Mouse (Mus musculus): ENCODE results near the gene Sec14l1. TPM values are rescaled to one million over a fixed set of nuclear protein-coding genes. Genes with fewer than 3 reads are reported as not detected.

The Sec14l1 gene
- polyA plus RNA-seq, 1 experiment from 2014 or later = 63.0 TPM

DNA sequence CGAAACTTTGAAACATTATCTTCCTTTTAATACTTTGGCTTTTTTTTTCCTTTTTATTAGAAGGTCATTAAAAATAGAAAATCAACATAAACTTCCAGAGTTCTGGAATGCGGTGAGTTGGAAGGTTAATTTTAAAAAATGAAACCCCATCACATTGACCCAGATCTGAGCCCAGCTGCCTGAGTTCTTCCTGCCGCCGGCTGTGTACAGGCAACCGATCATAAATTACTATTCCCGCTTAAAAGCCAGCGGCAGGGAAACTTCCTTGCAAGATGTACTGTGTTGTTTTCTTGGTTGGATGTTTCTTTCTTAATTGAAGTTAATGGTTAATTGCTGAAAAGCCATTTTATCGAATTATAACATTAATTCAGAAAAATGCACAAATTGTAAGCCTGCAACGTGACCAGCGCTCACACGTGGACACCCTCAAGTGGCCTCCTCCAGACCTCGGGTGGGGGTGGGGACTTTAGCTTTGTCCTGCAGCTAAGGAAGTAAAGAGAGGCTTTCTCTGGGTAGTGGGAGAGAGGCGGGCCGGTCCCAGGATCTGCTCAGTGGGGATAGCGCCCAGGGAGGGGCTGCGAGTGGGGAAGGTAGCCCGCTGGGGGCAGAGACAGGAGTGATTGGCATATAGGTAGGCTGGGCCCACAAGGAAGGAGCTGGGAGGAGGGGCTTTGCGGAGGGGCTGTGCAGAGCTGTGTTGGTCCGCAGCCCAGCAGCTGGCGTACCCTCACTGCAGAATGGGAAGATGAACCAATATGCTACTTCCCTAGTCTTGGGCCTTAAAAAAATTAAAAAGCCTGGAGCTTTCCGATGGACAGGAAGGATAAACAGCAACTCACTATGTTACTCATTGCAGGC, 70.3 kb downstream of the Sec14l1 start:
- no peak overlapping the region for H3K4me3 ChIP-seq
- H3K9me3 ChIP-seq = no peaks in the 10 kb centered on the region
- WGBS = 55% methylated on average over 21 of the region's 21 CpGs
- no peak overlapping the region for H3K27ac ChIP-seq (replicated peaks)
- H3K4me2 ChIP-seq = no peak overlapping the region
- ATAC-seq (ENCODE audit: low FRiP score, low read depth) = no peak
- H3K27me3 ChIP-seq = no peaks in the 10 kb centered on the region
- H3K9ac ChIP-seq = no peak overlapping the region
- no peaks in the 10 kb centered on the region for H3K36me3 ChIP-seq
- H3K4me1 ChIP-seq (replicated peaks) = no peaks in the 10 kb centered on the region

DNA sequence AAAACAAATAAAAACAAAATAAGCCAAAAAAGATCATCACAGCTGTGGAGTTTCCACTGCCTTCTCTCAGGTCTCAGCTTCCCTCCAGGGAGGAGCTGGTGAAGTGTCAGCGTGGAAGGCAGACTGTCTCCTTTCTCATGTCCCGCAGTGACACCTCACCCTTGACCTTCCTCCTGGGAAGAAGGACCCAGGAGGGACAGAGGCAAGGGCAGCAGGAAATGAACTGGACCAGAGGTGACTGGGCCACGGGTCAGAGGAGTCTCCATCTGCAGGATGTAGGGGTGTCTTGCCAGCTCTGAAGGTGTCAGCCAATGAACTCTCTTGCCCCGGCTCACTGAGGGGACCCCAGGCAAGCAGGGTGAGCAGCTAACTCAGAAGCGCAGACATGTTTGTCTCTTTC, 76.6 kb downstream of the Sec14l1 start:
- H3K36me3 ChIP-seq = no peaks in the 10 kb centered on the region
- WGBS = 67% methylated on average over 5 of the region's 5 CpGs
- no peak overlapping the region for H3K4me2 ChIP-seq
- H3K4me3 ChIP-seq = no peak overlapping the region
- no peaks in the 10 kb centered on the region for H3K27me3 ChIP-seq
- H3K27ac ChIP-seq (replicated peaks) = no peak overlapping the region
- no peaks in the 10 kb centered on the region for H3K9me3 ChIP-seq
- no peak for ATAC-seq (ENCODE audit: low FRiP score, low read depth)
- H3K4me1 ChIP-seq (replicated peaks) = no peaks in the 10 kb centered on the region
- no peak overlapping the region for H3K9ac ChIP-seq

DNA sequence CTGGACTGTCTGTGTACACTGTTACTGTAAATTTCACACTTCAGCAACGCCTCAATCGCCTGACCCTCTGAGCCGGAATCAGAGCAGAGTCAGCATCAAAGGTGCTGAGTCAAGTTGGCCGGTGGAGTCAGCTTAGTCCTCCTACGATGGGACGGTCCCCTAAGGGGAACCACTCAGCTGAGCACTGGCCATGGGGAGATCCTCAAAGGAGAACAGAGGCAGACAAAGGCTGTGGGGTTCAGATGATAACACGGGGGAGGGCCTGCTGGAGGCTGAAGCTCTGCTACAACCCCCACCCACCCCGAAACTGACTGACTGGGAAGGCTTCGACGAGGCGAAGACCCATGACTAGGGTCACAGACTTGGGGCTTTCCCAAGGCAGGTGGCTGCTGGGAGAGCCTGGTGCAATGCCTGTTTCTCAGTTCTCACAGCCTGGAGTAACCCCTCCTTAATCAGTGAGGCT, 79.5 kb downstream of the Sec14l1 start:
- 77% methylated on average over 11 of the region's 11 CpGs for whole genome bisulfite sequencing
- Histone ChIP-seq H3K4me3 (no peak overlapping the region), H3K4me2 (no peak overlapping the region), H3K27me3 (peaks cover 15% of the 10 kb centered on the region), H3K36me3 (no peaks in the 10 kb centered on the region), H3K4me1 (replicated peaks) (peaks cover 4% of the 10 kb centered on the region), H3K9ac (no peak overlapping the region), H3K9me3 (no peaks in the 10 kb centered on the region), H3K27ac (replicated peaks) (no peak overlapping the region)
- ATAC-seq (ENCODE audit: low FRiP score, low read depth) = no peak

DNA sequence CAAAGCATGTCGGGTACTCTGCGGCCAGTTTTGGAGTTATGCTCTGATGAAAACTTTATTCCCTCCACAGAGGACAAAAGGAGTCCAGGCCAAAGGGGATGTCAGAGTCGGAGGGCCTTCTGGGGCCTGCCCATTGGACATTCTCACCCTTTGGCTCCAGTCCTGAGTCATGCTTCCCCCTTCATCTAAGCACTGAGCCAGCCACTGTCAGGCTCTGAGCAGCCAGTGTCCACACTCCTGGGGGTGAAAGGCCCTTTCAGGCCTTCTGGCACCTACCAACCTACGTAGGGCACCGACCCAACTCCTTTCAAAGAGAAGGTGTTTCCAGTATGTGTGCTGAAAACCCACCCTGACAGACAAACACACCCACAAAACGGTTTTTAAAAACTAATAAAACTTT, 80.6 kb downstream of the Sec14l1 start:
- no peak overlapping the region for H3K4me2 ChIP-seq
- H3K9ac ChIP-seq = no peak overlapping the region
- H3K4me1 ChIP-seq (replicated peaks) = peaks cover 8% of the 10 kb centered on the region
- H3K36me3 ChIP-seq = no peaks in the 10 kb centered on the region
- H3K4me3 ChIP-seq = no peak overlapping the region
- no peak overlapping the region for H3K27ac ChIP-seq (replicated peaks)
- ATAC-seq (ENCODE audit: low FRiP score, low read depth) = no peak
- WGBS = 95% methylated on average over 6 of the region's 6 CpGs
- no peaks in the 10 kb centered on the region for H3K9me3 ChIP-seq
- H3K27me3 ChIP-seq = peaks cover 25% of the 10 kb centered on the region

DNA sequence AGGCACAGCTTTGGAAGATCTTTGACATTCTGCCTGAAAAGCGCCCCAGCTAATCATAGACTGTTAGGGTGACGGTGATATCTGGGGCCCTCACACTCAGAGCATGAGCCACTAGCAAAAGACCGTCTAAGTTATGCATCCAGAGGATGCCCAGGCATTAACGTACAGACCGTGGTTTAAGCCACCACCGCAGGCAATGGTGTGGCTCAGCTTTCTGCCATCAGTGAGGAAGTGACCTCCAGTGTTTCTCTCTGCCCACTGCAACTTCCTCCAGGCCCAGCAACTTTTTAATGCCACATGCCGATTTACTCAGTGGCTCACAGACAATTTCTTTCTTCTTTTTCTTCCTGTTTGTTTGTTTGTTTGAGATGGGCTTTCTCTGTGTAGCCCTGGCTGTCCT, 81.7 kb downstream of the Sec14l1 start:
- ATAC-seq (ENCODE audit: low FRiP score, low read depth) = no peak
- no peak overlapping the region for H3K4me3 ChIP-seq
- no peak overlapping the region for H3K4me2 ChIP-seq
- no peaks in the 10 kb centered on the region for H3K36me3 ChIP-seq
- H3K27me3 ChIP-seq = peaks cover 36% of the 10 kb centered on the region
- H3K27ac ChIP-seq (replicated peaks) = no peak overlapping the region
- peaks cover 8% of the 10 kb centered on the region for H3K4me1 ChIP-seq (replicated peaks)
- H3K9me3 ChIP-seq = no peaks in the 10 kb centered on the region
- 87% methylated on average over 7 of the region's 7 CpGs for WGBS
- H3K9ac ChIP-seq = no peak overlapping the region

DNA sequence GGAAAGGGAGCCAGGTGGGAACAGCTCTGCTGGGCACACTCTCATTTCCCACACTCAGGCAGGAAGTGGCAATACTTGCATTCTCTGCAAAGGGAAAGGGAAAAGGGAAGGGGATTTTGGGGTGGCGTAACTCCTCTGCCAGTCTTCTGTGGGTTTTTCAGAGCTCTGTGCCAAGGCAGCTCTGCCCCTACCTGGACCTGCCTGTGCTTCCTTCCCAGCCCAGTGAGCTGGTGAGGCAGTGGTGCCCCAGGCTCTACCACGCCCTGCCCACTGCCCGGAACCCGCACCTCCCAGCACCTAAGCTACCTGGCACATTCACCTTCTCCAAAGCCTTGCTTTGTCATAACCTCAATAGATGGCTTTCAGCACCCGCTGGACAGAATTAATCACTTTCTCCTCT, 83.2 kb downstream of the Sec14l1 start:
- WGBS = 94% methylated on average over 5 of the region's 5 CpGs
- no peak for ATAC-seq (ENCODE audit: low FRiP score, low read depth)
- Histone ChIP-seq H3K27ac (replicated peaks) (no peak overlapping the region), H3K36me3 (no peaks in the 10 kb centered on the region), H3K9me3 (no peaks in the 10 kb centered on the region), H3K27me3 (peaks cover 41% of the 10 kb centered on the region), H3K4me3 (no peak overlapping the region), H3K4me2 (no peak overlapping the region), H3K4me1 (replicated peaks) (peaks cover 8% of the 10 kb centered on the region), H3K9ac (no peak overlapping the region)

DNA sequence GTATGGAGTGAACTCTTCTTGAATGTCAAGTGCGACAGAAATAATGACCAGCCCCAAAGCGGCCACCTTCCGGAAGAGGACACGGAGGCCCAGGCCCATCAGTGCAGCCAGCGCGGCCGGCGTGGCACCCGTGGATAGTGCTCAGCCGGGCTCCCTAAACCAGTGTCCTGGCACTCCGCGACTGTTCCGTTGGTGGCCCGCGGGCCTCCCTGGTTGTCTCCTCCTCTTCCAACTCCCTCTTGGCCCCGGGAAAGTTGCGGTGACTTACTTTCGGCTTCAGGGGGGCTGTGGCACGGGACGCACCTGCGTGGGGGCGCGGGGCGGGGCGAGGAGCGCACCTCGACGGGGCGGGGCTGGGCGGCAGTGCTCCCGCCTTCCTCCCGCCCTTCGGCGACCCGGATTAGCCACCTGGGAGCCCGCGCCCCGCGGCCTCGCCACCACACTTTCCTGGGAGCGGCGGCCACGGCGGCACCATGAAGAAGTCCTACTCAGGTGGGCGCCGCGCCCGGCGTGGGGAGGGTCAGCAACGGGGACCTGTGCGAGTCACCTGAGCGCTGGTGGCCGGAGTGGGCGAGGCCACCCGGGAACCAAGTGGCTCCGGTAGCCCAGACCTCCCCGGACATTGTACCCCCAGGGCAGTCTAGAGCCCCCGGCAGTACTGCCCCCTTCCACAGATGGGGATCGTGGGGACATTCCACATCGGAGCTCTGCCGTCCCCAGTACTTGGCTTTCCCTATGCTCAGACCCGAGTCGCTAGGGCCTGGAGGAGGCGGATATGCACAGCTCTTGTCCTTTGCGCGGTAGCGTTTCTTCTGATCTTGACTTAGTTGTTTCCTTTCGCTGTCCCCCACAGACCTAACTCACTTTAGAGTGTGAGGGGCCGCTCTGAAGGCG, 84.6 kb downstream of the Sec14l1 start, which contains the start of gene Sept9:
Gene Sept9, plus strand, starts transcription at position 380 of the 894 bp plus-strand sequence.
- ATAC-seq (ENCODE audit: low FRiP score, low read depth) = no peak
- H3K4me3 ChIP-seq = peak within 1 kb of the TSS; percentile 34
- peaks cover 41% of the 10 kb centered on the region for H3K27me3 ChIP-seq
- H3K36me3 ChIP-seq = no peaks in the 10 kb centered on the region
- H3K27ac ChIP-seq (replicated peaks) = no peak within 1 kb of the TSS
- 1% methylated on average over 70 of the region's 70 CpGs for WGBS
- no peaks in the 10 kb centered on the region for H3K9me3 ChIP-seq
- 0 out of 2 replicates have a peak within 1 kb of the TSS, but pooled peaks have one; percentile 22 for H3K9ac ChIP-seq
- H3K4me1 ChIP-seq (replicated peaks) = peaks cover 8% of the 10 kb centered on the region
- H3K4me2 ChIP-seq = peak within 1 kb of the TSS; percentile 66

DNA sequence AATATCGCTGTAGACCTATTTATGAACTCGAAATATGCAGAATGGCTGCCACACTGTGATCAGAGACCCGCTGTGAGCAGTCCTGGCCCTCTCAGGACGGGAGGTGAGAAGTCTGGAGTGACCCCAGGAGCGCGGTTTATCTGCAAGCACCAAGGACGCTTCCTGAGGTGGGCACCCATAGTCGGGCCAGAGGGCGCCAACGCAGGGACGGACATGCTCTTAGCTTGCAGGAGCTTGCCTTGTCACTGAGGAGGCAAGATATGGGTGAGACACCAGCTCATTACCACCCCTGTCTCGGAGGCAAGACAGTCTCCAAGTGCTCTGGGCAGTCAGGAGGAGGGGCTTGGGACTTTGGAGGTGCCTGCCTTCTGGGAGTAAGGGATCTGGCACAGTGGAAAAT, 86.9 kb downstream of the Sec14l1 start:
- Histone ChIP-seq H3K27me3 (peaks cover 41% of the 10 kb centered on the region), H3K4me3 (no peak overlapping the region), H3K9ac (no peak overlapping the region), H3K27ac (replicated peaks) (no peak overlapping the region), H3K4me1 (replicated peaks) (peaks cover 8% of the 10 kb centered on the region), H3K36me3 (no peaks in the 10 kb centered on the region), H3K4me2 (no peak overlapping the region), H3K9me3 (no peaks in the 10 kb centered on the region)
- no peak for ATAC-seq (ENCODE audit: low FRiP score, low read depth)
- WGBS = 86% methylated on average over 12 of the region's 12 CpGs

DNA sequence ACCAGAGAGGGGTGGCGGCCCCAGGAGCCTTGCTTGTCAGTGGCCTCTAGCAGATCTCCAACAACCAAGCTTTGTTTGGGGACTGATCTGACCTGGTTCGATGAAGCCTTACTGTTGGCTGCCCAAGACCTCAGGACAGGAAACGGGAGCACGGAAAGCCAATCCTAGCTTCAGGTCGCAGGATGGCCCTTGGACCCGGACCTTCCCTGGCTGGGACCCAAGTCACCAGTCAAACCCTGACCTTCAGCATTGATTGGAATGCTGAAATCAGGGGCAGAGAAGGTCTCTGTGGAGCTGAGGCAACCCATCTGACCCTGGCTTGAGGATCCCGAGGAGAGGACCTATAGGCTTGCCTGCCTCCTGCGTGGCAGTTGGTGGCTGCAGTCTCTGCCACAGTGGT, 89.6 kb downstream of the Sec14l1 start:
- H3K4me3 ChIP-seq = no peak overlapping the region
- H3K36me3 ChIP-seq = no peaks in the 10 kb centered on the region
- H3K4me2 ChIP-seq = no peak overlapping the region
- H3K4me1 ChIP-seq (replicated peaks) = peaks cover 3% of the 10 kb centered on the region
- ATAC-seq (ENCODE audit: low FRiP score, low read depth) = no peak
- no peaks in the 10 kb centered on the region for H3K9me3 ChIP-seq
- peaks cover 25% of the 10 kb centered on the region for H3K27me3 ChIP-seq
- 86% methylated on average over 8 of the region's 8 CpGs for WGBS
- no peak overlapping the region for H3K27ac ChIP-seq (replicated peaks)
- no peak overlapping the region for H3K9ac ChIP-seq

DNA sequence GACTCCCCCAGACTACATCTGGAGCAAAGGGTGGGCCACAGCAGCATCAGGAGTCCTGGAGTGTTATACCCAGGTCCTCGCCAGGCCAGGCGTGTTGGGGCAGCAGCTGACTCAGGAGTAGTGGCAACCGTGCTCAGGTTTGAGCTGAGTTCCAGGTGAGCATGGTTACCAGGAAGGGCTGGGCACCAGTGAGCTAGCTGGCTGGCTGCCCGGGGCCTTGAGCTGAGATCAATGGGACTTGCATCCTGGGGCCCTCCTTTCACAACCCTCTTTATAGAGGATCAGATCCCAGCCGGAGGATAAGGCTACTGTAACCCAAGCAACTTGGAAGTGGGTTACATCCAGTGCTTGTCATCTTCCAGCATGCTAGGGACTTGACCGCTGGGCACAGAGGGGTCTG, 90.1 kb downstream of the Sec14l1 start:
- Histone ChIP-seq H3K4me3 (no peak overlapping the region), H3K27ac (replicated peaks) (no peak overlapping the region), H3K36me3 (no peaks in the 10 kb centered on the region), H3K4me2 (no peak overlapping the region), H3K4me1 (replicated peaks) (no peaks in the 10 kb centered on the region), H3K9me3 (no peaks in the 10 kb centered on the region), H3K27me3 (peaks cover 20% of the 10 kb centered on the region), H3K9ac (no peak overlapping the region)
- WGBS = 81% methylated on average over 6 of the region's 6 CpGs
- no peak for ATAC-seq (ENCODE audit: low FRiP score, low read depth)

DNA sequence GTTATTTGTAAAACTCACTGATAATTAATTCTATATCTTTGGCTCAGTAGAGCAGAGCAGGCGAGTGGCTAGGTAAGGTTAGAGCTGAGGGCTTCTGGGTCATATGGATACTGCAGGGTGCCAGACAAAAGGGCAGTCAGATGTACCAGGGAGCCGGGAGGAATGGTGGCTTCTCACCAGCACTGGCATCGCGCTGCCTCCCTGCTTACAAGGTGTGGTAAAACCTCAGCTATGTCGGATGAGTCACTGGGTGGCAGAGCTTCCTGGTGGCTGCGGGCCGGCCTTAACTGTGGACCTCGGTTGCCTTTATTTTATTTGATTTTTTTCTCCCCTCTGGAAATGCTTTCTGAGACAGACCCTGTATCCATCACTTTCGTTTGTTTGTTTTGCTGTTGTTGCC, 90.5 kb downstream of the Sec14l1 start:
- Histone ChIP-seq H3K9me3 (no peaks in the 10 kb centered on the region), H3K4me1 (replicated peaks) (no peaks in the 10 kb centered on the region), H3K4me2 (no peak overlapping the region), H3K27ac (replicated peaks) (no peak overlapping the region), H3K4me3 (no peak overlapping the region), H3K9ac (no peak overlapping the region), H3K36me3 (no peaks in the 10 kb centered on the region), H3K27me3 (peaks cover 18% of the 10 kb centered on the region; the same call in 1 of the 2 replicates)
- 84% methylated on average over 9 of the region's 9 CpGs for WGBS
- no peak for ATAC-seq (ENCODE audit: low FRiP score, low read depth)

DNA sequence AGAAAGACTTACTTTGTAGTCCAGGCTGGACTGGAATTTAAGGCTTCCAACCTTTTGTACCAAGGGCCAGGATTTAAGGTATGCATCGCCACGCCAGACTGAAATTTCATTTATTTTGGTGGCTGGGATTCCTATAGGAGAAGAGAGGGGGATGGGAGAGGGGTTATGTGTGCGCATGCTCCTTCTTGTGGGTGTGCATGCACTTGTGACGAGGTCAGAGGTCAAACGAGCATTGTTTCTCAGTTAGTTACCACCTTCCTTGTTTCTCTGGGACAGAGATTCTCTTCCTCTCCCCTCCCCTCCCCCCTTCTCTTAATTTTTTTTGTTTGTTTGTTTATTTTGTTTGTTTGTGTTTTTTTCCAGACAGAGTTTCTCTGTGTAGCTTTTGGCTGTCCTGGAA, 92.5 kb downstream of the Sec14l1 start:
- 65% methylated on average over 5 of the region's 5 CpGs for WGBS
- ATAC-seq (ENCODE audit: low FRiP score, low read depth) = no peak
- Histone ChIP-seq H3K9me3 (no peaks in the 10 kb centered on the region), H3K36me3 (no peaks in the 10 kb centered on the region), H3K27me3 (no peaks in the 10 kb centered on the region), H3K4me1 (replicated peaks) (no peaks in the 10 kb centered on the region), H3K9ac (no peak overlapping the region), H3K27ac (replicated peaks) (no peak overlapping the region), H3K4me2 (no peak overlapping the region), H3K4me3 (no peak overlapping the region)

Measured in hindbrain, embryonic 15.5 days (tissue).